Mouse (Mus musculus): ENCODE results near the gene Acvr1. TPM values are rescaled to one million over a fixed set of nuclear protein-coding genes. Genes with fewer than 3 reads are reported as not detected.

Acvr1 gene
- polyA plus RNA-seq, 1 experiment from 2014 or later, result 5.9 TPM

- no peaks in the 10 kb centered on the region for H3K36me3 ChIP-seq (ENCODE audit: control insufficient read depth, insufficient read depth, low read length)
- H3K4me2 ChIP-seq (ENCODE audit: low read depth, low read length), result no peak overlapping the region
- H3K9ac ChIP-seq (ENCODE audit: low read length), result no peak overlapping the region
- no peak for ATAC-seq (ENCODE audit: insufficient read depth, low FRiP score)
- no peaks in the 10 kb centered on the region for H3K27me3 ChIP-seq (ENCODE audit: control insufficient read depth, insufficient read depth, low read length)
- H3K4me3 ChIP-seq (replicated peaks; ENCODE audit: low read length), result no peak overlapping the region
- H3K27ac ChIP-seq (ENCODE audit: low read length), result no peak overlapping the region
- no peaks in the 10 kb centered on the region; the same call in 1 of the 2 replicates for H3K4me1 ChIP-seq (ENCODE audit: control insufficient read depth, insufficient read depth, low read length)
- no peaks in the 10 kb centered on the region for H3K9me3 ChIP-seq (replicated peaks; ENCODE audit: control insufficient read depth, low read length)
- WGBS, result 39% methylated on average over 2 of the region's 2 CpGs
Observed at GRCm38 (mm10) chr2:58434438-58434837, 132.5 kb downstream of the Acvr1 start.

GRCm38 (mm10) chr2:58433317-58433716 lies 133.6 kb downstream of the Acvr1 start:
- Histone ChIP-seq H3K9me3 (replicated peaks; ENCODE audit: control insufficient read depth, low read length) (no peaks in the 10 kb centered on the region), H3K27me3 (ENCODE audit: control insufficient read depth, insufficient read depth, low read length) (no peaks in the 10 kb centered on the region), H3K4me1 (ENCODE audit: control insufficient read depth, insufficient read depth, low read length) (no peaks in the 10 kb centered on the region; the same call in 1 of the 2 replicates), H3K36me3 (ENCODE audit: control insufficient read depth, insufficient read depth, low read length) (no peaks in the 10 kb centered on the region), H3K27ac (ENCODE audit: low read length) (no peak overlapping the region), H3K4me2 (ENCODE audit: low read depth, low read length) (no peak overlapping the region), H3K9ac (ENCODE audit: low read length) (no peak overlapping the region), H3K4me3 (replicated peaks; ENCODE audit: low read length) (no peak overlapping the region)
- no peak for ATAC-seq (ENCODE audit: insufficient read depth, low FRiP score)
- WGBS, result 55% methylated on average over 2 of the region's 2 CpGs

GRCm38 (mm10) chr2:58432211-58432610 lies 134.7 kb downstream of the Acvr1 start:
- no peak overlapping the region for H3K4me3 ChIP-seq (replicated peaks; ENCODE audit: low read length)
- no peaks in the 10 kb centered on the region for H3K36me3 ChIP-seq (ENCODE audit: control insufficient read depth, insufficient read depth, low read length)
- H3K27ac ChIP-seq (ENCODE audit: low read length), result no peak overlapping the region
- no peak overlapping the region for H3K4me2 ChIP-seq (ENCODE audit: low read depth, low read length)
- no peaks in the 10 kb centered on the region; the same call in 1 of the 2 replicates for H3K4me1 ChIP-seq (ENCODE audit: control insufficient read depth, insufficient read depth, low read length)
- WGBS, result 94% methylated on average over 7 of the region's 7 CpGs
- no peaks in the 10 kb centered on the region for H3K9me3 ChIP-seq (replicated peaks; ENCODE audit: control insufficient read depth, low read length)
- ATAC-seq (ENCODE audit: insufficient read depth, low FRiP score), result no peak
- no peaks in the 10 kb centered on the region for H3K27me3 ChIP-seq (ENCODE audit: control insufficient read depth, insufficient read depth, low read length)
- H3K9ac ChIP-seq (ENCODE audit: low read length), result no peak overlapping the region

GRCm38 (mm10) chr2:58425436-58426004 lies 141.4 kb downstream of the Acvr1 start:
- Histone ChIP-seq H3K27ac (ENCODE audit: low read length) (no peak overlapping the region), H3K9ac (ENCODE audit: low read length) (no peak overlapping the region), H3K4me3 (replicated peaks; ENCODE audit: low read length) (no peak overlapping the region), H3K4me2 (ENCODE audit: low read depth, low read length) (no peak overlapping the region), H3K27me3 (ENCODE audit: control insufficient read depth, insufficient read depth, low read length) (no peaks in the 10 kb centered on the region), H3K4me1 (ENCODE audit: control insufficient read depth, insufficient read depth, low read length) (no peaks in the 10 kb centered on the region), H3K36me3 (ENCODE audit: control insufficient read depth, insufficient read depth, low read length) (no peaks in the 10 kb centered on the region), H3K9me3 (replicated peaks; ENCODE audit: control insufficient read depth, low read length) (no peaks in the 10 kb centered on the region)
- 93% methylated on average over 13 of the region's 13 CpGs for WGBS
- ATAC-seq (ENCODE audit: insufficient read depth, low FRiP score), result no peak

GRCm38 (mm10) chr2:58423319-58423718 lies 143.6 kb downstream of the Acvr1 start:
- no peak overlapping the region for H3K4me3 ChIP-seq (replicated peaks; ENCODE audit: low read length)
- H3K9ac ChIP-seq (ENCODE audit: low read length), result no peak overlapping the region
- ATAC-seq (ENCODE audit: insufficient read depth, low FRiP score), result no peak
- no peaks in the 10 kb centered on the region for H3K36me3 ChIP-seq (ENCODE audit: control insufficient read depth, insufficient read depth, low read length)
- no peaks in the 10 kb centered on the region for H3K9me3 ChIP-seq (replicated peaks; ENCODE audit: control insufficient read depth, low read length)
- no peaks in the 10 kb centered on the region for H3K4me1 ChIP-seq (ENCODE audit: control insufficient read depth, insufficient read depth, low read length)
- 79% methylated on average over 5 of the region's 5 CpGs for whole genome bisulfite sequencing
- H3K4me2 ChIP-seq (ENCODE audit: low read depth, low read length), result no peak overlapping the region
- no peak overlapping the region for H3K27ac ChIP-seq (ENCODE audit: low read length)
- no peaks in the 10 kb centered on the region for H3K27me3 ChIP-seq (ENCODE audit: control insufficient read depth, insufficient read depth, low read length)

GRCm38 (mm10) chr2:58419571-58419970 lies 147.4 kb downstream of the Acvr1 start:
- Histone ChIP-seq H3K9ac (ENCODE audit: low read length) (no peak overlapping the region), H3K4me3 (replicated peaks; ENCODE audit: low read length) (no peak overlapping the region)
- WGBS, result 86% methylated on average over 8 of the region's 8 CpGs

GRCm38 (mm10) chr2:58418109-58418508 lies 148.8 kb downstream of the Acvr1 start:
- H3K4me1 ChIP-seq (ENCODE audit: control insufficient read depth, insufficient read depth, low read length), result no peaks in the 10 kb centered on the region
- no peak overlapping the region for H3K9ac ChIP-seq (ENCODE audit: low read length)
- H3K36me3 ChIP-seq (ENCODE audit: control insufficient read depth, insufficient read depth, low read length), result no peaks in the 10 kb centered on the region
- H3K27ac ChIP-seq (ENCODE audit: low read length), result no peak overlapping the region
- no peaks in the 10 kb centered on the region for H3K9me3 ChIP-seq (replicated peaks; ENCODE audit: control insufficient read depth, low read length)
- 68% methylated on average over 1 of the region's 1 CpGs for WGBS
- H3K4me2 ChIP-seq (ENCODE audit: low read depth, low read length), result no peak overlapping the region
- no peak for ATAC-seq (ENCODE audit: insufficient read depth, low FRiP score)
- H3K4me3 ChIP-seq (replicated peaks; ENCODE audit: low read length), result no peak overlapping the region
- no peaks in the 10 kb centered on the region for H3K27me3 ChIP-seq (ENCODE audit: control insufficient read depth, insufficient read depth, low read length)

More at GRCm38 (mm10) chr2:58419571-58419970, 147.4 kb downstream of the Acvr1 start:
- ATAC-seq (ENCODE audit: insufficient read depth, low FRiP score), result no peak
- no peaks in the 10 kb centered on the region for H3K9me3 ChIP-seq (replicated peaks; ENCODE audit: control insufficient read depth, low read length)
- no peaks in the 10 kb centered on the region for H3K27me3 ChIP-seq (ENCODE audit: control insufficient read depth, insufficient read depth, low read length)
- no peak overlapping the region for H3K4me2 ChIP-seq (ENCODE audit: low read depth, low read length)
- H3K4me1 ChIP-seq (ENCODE audit: control insufficient read depth, insufficient read depth, low read length), result no peaks in the 10 kb centered on the region
- H3K27ac ChIP-seq (ENCODE audit: low read length), result no peak overlapping the region
- no peaks in the 10 kb centered on the region for H3K36me3 ChIP-seq (ENCODE audit: control insufficient read depth, insufficient read depth, low read length)

- no peak overlapping the region for H3K9ac ChIP-seq (ENCODE audit: low read length)
- H3K4me3 ChIP-seq (replicated peaks; ENCODE audit: low read length), result no peak overlapping the region
- no peak overlapping the region for H3K27ac ChIP-seq (ENCODE audit: low read length)
- H3K36me3 ChIP-seq (ENCODE audit: control insufficient read depth, insufficient read depth, low read length), result no peaks in the 10 kb centered on the region
- no peaks in the 10 kb centered on the region for H3K4me1 ChIP-seq (ENCODE audit: control insufficient read depth, insufficient read depth, low read length)
- WGBS, result 76% methylated on average over 9 of the region's 9 CpGs
- H3K9me3 ChIP-seq (replicated peaks; ENCODE audit: control insufficient read depth, low read length), result no peaks in the 10 kb centered on the region
- ATAC-seq (ENCODE audit: insufficient read depth, low FRiP score), result no peak
- no peak overlapping the region for H3K4me2 ChIP-seq (ENCODE audit: low read depth, low read length)
- no peaks in the 10 kb centered on the region for H3K27me3 ChIP-seq (ENCODE audit: control insufficient read depth, insufficient read depth, low read length)
Observed at GRCm38 (mm10) chr2:58417684-58418083, 149.3 kb downstream of the Acvr1 start.

GRCm38 (mm10) chr2:58415037-58415436 lies 151.9 kb downstream of the Acvr1 start:
- H3K9ac ChIP-seq (ENCODE audit: low read length), result no peak overlapping the region
- H3K4me3 ChIP-seq (replicated peaks; ENCODE audit: low read length), result no peak overlapping the region
- H3K9me3 ChIP-seq (replicated peaks; ENCODE audit: control insufficient read depth, low read length), result no peaks in the 10 kb centered on the region

More at GRCm38 (mm10) chr2:58415037-58415436, 151.9 kb downstream of the Acvr1 start:
- no peaks in the 10 kb centered on the region for H3K4me1 ChIP-seq (ENCODE audit: control insufficient read depth, insufficient read depth, low read length)
- H3K4me2 ChIP-seq (ENCODE audit: low read depth, low read length), result no peak overlapping the region
- no peaks in the 10 kb centered on the region for H3K36me3 ChIP-seq (ENCODE audit: control insufficient read depth, insufficient read depth, low read length)
- no peak overlapping the region for H3K27ac ChIP-seq (ENCODE audit: low read length)
- no peak for ATAC-seq (ENCODE audit: insufficient read depth, low FRiP score)
- no peaks in the 10 kb centered on the region for H3K27me3 ChIP-seq (ENCODE audit: control insufficient read depth, insufficient read depth, low read length)
